Mouse (Mus musculus) cortical plate, adult 2 months (tissue): Measurements from ENCODE around the gene Cdh4. TPM values are rescaled to one million over a fixed set of nuclear protein-coding genes. Genes with fewer than 3 reads are reported as not detected.

Experiments
- H3K27ac ChIP-seq: fragments of 200-500 bp; 2 replicates; pipeline ENCODE4 v1.5.1; 2012; ENCODE audit warnings: low read length, control low read depth, inconsistent platforms; ENCODE audit not compliant: insufficient read depth
- H3K4me1 ChIP-seq: fragments of 200-500 bp; 2 replicates; pipeline ENCODE4 v1.6.1; 2011; ENCODE audit warnings: low read length; ENCODE audit not compliant: control insufficient read depth, insufficient read depth
- H3K4me3 ChIP-seq: fragments of 200-500 bp; 2 replicates; pipeline ENCODE4 v1.5.1; 2011; ENCODE audit warnings: mild to moderate bottlenecking, low read length, control low read depth; ENCODE audit not compliant: insufficient read depth
- CTCF ChIP-seq: fragments of 200-500 bp; IDR thresholded peaks from 2 replicates; pipeline ENCODE4 v1.5.1; 2011; ENCODE audit warnings: mild to moderate bottlenecking, control low read depth, low read length; ENCODE audit not compliant: insufficient read depth; ENCODE audit errors: extremely low read depth
- POLR2A ChIP-seq: fragments of 200-500 bp; IDR thresholded peaks from 2 replicates; pipeline ENCODE4 v1.6.1; 2011; ENCODE audit warnings: mild to moderate bottlenecking, low read length, control low read depth; ENCODE audit not compliant: insufficient read depth; ENCODE audit errors: extremely low read depth
- polyA plus RNA-seq: library from polyadenylated mRNA; depleted of rRNA; stranded (reverse); fragments of >200 nt; gene quantifications from 2 replicates; pipeline ENCODE4 v1.2.3, GENCODE M21; 2012

Cdh4 gene
- polyA plus RNA-seq, 1 experiment: 5.2 TPM

- Histone ChIP-seq H3K4me1 (no peaks in the 10 kb centered on the region), H3K27ac (no peak overlapping the region), H3K4me3 (no peak overlapping the region)
- TF ChIP-seq CTCF (no peak), POLR2A (no peak)
Observed at GRCm38 (mm10) chr2:179565611-179566010, 123.4 kb downstream of the Cdh4 start.

- no peak overlapping the region for H3K27ac ChIP-seq
- TF ChIP-seq CTCF (no peak), POLR2A (no peak)
- no peak overlapping the region for H3K4me3 ChIP-seq
- no peaks in the 10 kb centered on the region for H3K4me1 ChIP-seq
Observed at GRCm38 (mm10) chr2:179567886-179568285, 125.7 kb downstream of the Cdh4 start.

GRCm38 (mm10) chr2:179569171-179569570, 126.9 kb downstream of the Cdh4 start:
- Histone ChIP-seq H3K4me1 (no peaks in the 10 kb centered on the region), H3K27ac (no peak overlapping the region), H3K4me3 (no peak overlapping the region)
- TF ChIP-seq CTCF (no peak), POLR2A (no peak)

GRCm38 (mm10) chr2:179571175-179571769, 129.0 kb downstream of the Cdh4 start:
- H3K4me1 ChIP-seq: no peaks in the 10 kb centered on the region

GRCm38 (mm10) chr2:179573331-179573730, 131.1 kb downstream of the Cdh4 start:
- TF ChIP-seq POLR2A: no peak
- TF ChIP-seq CTCF: no peak
- Histone ChIP-seq H3K4me1 (no peaks in the 10 kb centered on the region), H3K4me3 (no peak overlapping the region)

More at GRCm38 (mm10) chr2:179571175-179571769, 129.0 kb downstream of the Cdh4 start:
- H3K27ac ChIP-seq: no peak overlapping the region
- H3K4me3 ChIP-seq: no peak overlapping the region
- TF ChIP-seq POLR2A (no peak), CTCF (no peak)

GRCm38 (mm10) chr2:179573786-179574185, 131.6 kb downstream of the Cdh4 start:
- Histone ChIP-seq H3K4me1 (no peaks in the 10 kb centered on the region), H3K4me3 (no peak overlapping the region), H3K27ac (no peak overlapping the region)
- TF ChIP-seq POLR2A (no peak), CTCF (no peak)

More at GRCm38 (mm10) chr2:179573331-179573730, 131.1 kb downstream of the Cdh4 start:
- H3K27ac ChIP-seq: no peak overlapping the region

- H3K4me1 ChIP-seq: no peaks in the 10 kb centered on the region; the same call in 1 of the 2 replicates
- TF ChIP-seq POLR2A (no peak), CTCF (no peak)
- H3K4me3 ChIP-seq: no peak overlapping the region
- no peak overlapping the region for H3K27ac ChIP-seq
Observed at GRCm38 (mm10) chr2:179575585-179575984, 133.4 kb downstream of the Cdh4 start.

- Histone ChIP-seq H3K4me3 (no peak overlapping the region), H3K27ac (no peak overlapping the region), H3K4me1 (no peaks in the 10 kb centered on the region; the same call in 1 of the 2 replicates)
- TF ChIP-seq POLR2A (no peak), CTCF (peak; percentile 30; the same call in 1 of the 2 replicates)
Observed at GRCm38 (mm10) chr2:179576221-179576620, 134.0 kb downstream of the Cdh4 start.

- Histone ChIP-seq H3K27ac (no peak overlapping the region), H3K4me1 (no peaks in the 10 kb centered on the region; the same call in 1 of the 2 replicates), H3K4me3 (no peak overlapping the region)
- TF ChIP-seq POLR2A (no peak), CTCF (no peak)
Observed at GRCm38 (mm10) chr2:179578329-179578728, 136.1 kb downstream of the Cdh4 start.

GRCm38 (mm10) chr2:179578842-179579241, 136.6 kb downstream of the Cdh4 start:
- TF ChIP-seq CTCF (no peak), POLR2A (no peak)
- Histone ChIP-seq H3K4me1 (no peaks in the 10 kb centered on the region; the same call in 1 of the 2 replicates), H3K27ac (no peak overlapping the region), H3K4me3 (no peak overlapping the region)
